Mouse (Mus musculus) CD4-positive, CD25-positive, alpha-beta regulatory T cell, adult 4 months (primary cell): ENCODE measurements around the gene Magea1. TPM values are rescaled to one million over a fixed set of nuclear protein-coding genes. Genes with fewer than 3 reads are reported as not detected.
"Not testable (repeated sequence)": the region's sequence is repeated elsewhere in the genome, so short reads cannot be mapped to it uniquely, and the experiment has no call there.

Experiments used
- ATAC-seq: one replicate; pipeline ENCODE4 v1.8.0; 2017
- polyA plus RNA-seq, 2 experiments: library from polyadenylated mRNA; unstranded; fragments of 100-300 nt; shearing (Covaris generic); gene quantifications; one replicate each; pipeline ENCODE4 v1.2.1; 2017

The Magea1 gene
- polyA plus RNA-seq = not detected

DNA sequence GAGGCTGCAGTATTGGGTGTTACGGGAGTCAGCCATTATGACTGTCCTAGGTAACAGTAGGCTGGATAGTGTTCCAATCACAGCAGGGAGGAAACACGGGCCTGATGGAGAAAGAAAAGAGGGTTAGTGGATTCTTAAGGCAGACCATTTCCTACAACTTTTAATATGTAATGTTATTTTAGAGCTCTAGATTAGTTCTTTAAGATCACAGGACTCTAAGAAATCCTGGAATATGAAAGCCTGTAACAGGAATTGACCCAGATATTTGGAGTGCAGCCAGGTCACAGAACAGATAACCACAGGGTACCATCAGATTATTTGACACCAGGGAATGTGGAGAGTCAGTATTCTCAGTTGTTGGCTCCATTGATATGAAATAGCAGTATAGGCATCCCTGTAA lies at the start of gene Magea1:
TSS of gene Magea1 (minus strand) at position 101 of the 400 bp plus-strand sequence.
- not testable (repeated sequence) for ATAC-seq

DNA sequence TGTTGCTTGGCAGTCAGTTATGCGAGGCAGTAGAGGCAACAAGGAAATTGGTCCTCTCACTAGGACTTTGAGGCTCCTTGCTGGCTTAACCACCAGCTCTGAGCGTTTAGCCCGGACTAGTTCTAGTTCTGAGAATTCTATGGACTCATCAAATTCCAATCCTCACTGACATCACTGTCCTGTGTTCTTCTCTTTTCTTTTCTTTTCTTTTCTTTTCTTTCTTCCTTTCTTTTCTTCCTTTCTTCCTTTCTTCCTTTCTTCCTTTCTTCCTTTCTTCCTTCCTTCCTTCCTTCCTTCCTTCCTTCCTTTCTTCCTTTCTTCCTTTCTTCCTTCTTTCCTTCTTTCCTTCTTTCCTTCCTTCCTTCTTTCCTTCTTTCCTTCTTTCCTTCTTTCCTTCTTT lies 38.7 kb upstream of the Magea1 start, which contains the start of gene Cldn34b2:
TSS of gene Cldn34b2 (minus strand) at position 101 of the 400 bp plus-strand sequence.
- not testable (repeated sequence) for ATAC-seq

- ATAC-seq = no peak
Observed at GRCm38 (mm10) chrX:155098024-155098423, 8.4 kb upstream of the Magea1 start.

DNA sequence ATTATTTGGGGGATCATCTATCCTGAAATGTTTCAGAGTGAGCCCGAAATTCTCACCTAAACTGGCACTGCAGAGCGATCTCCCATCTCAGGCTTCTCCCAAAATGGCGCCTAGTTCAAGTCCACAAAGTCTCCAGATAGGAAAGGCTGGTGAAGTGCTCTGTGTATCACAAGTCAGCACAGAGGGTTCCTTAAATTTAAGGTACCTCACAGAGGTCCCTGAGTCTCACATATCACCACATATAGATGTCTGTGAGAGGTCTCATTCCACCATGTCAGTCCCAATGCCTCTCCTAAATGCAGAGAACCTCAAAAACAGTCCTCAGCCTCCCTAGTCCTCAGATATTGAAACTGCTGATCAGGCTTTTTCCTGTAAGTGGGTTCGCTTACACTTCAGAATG lies 4.0 kb upstream of the Magea1 start, which contains the start of gene Magea2:
TSS of gene Magea2 (minus strand) at position 101 of the 400 bp plus-strand sequence.
- not testable (repeated sequence) for ATAC-seq

GRCm38 (mm10) chrX:155063045-155063444 lies 26.5 kb downstream of the Magea1 start, which contains the start of gene Magea5:
Gene Magea5 (minus strand): TSS chrX:155063145.
- ATAC-seq = not testable (repeated sequence)

Other genes with a start within 250 kb of the Magea1 start
- gene Cldn34b1, start 199.5 kb downstream of the Magea1 start, polyA plus RNA-seq = not detected
- gene Magea6, start 153.8 kb downstream of the Magea1 start, polyA plus RNA-seq = not detected
- gene Magea3, start 140.3 kb downstream of the Magea1 start, polyA plus RNA-seq = not detected
- gene Magea8, start 93.9 kb downstream of the Magea1 start, polyA plus RNA-seq = not detected
- not detected for gene Magea5, start 26.6 kb downstream of the Magea1 start, polyA plus RNA-seq
- not detected for gene Magea2, start 3.9 kb upstream of the Magea1 start, polyA plus RNA-seq
- gene Cldn34b2, start 38.6 kb upstream of the Magea1 start, polyA plus RNA-seq = not detected
- gene Sat1, start 126.7 kb upstream of the Magea1 start, polyA plus RNA-seq = 100 to 1,000 TPM; 653 to 698 TPM
- 10 to 100 TPM; 91.6 to 97.4 TPM for gene Acot9, start 172.7 kb upstream of the Magea1 start, polyA plus RNA-seq